Mouse (Mus musculus) cerebellum, postnatal 36 days (tissue): Measurements from ENCODE around the gene Afm.
A peak's percentile ranks its signal among the peaks of the same experiment; 100 is the strongest.

Source experiments
- DNase-seq, 2 experiments: peaks; one replicate each; pipeline ENCODE4 v3.0.0; 2021 to 2022; ENCODE audit warnings: mixed read lengths in 2 of 2

The Afm gene

DNA sequence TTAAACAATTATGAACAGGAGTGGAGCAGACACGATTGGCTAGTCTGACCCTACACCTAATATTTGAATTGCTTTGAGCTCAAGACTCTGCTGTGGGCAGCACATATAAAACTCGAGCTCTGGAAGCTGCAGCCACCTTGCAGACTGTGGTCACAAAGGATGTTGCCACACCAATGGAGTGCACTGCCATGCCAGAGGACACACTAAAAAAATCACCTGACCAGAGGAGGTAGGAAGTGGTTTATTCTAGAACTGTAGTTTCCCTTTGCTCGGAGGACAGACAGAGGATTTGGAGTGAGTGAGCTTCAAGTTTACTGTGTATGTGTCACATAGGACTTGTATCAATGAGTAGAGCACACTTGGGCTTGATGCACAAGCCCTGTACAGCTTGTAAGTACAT, 37.3 kb downstream of the Afm start:
- DNase-seq: no peak

GRCm38 (mm10) chr5:90560743-90561142, 42.0 kb downstream of the Afm start, which contains the start of gene 5830473C10Rik:
Gene 5830473C10Rik (plus strand): TSS chr5:90561107.
- DNase-seq: no peak

DNA sequence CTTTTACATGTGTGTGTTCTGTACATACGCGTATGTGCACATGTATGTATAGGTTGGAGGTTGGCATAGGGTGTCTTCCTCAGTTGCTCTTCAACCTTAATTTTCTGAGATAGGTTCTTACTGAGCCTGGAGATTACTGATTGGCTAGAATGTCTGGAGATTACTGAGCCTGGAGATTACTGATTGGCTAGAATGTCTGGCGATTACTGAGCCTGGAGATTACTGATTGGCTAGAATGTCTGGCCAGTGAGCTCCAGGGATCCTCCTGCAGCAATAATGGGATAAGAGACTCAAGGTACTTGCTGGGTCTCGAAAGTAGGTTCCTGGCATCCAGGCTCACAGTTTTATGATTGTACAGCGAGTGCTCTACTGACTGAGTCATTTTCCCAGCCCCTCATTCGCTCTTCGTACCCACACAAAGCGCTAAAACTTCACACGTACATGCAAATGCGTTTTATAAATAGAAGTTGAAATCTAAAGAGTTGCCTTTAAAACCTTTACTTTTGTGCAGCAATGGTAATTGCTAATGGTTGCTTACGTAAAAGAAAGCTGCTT, 43.1 kb downstream of the Afm start:
- no peak for DNase-seq

- DNase-seq: no peak
Observed at GRCm38 (mm10) chr5:90562880-90563279, 44.1 kb downstream of the Afm start.

GRCm38 (mm10) chr5:90564161-90564560, 45.4 kb downstream of the Afm start:
- DNase-seq: no peak

- DNase-seq: no peak
Observed at GRCm38 (mm10) chr5:90565205-90565604, 46.5 kb downstream of the Afm start.

- DNase-seq: no peak
Observed at GRCm38 (mm10) chr5:90567788-90568187, 49.1 kb downstream of the Afm start.

- DNase-seq: no peak
Observed at GRCm38 (mm10) chr5:90568338-90568737, 49.6 kb downstream of the Afm start.

DNA sequence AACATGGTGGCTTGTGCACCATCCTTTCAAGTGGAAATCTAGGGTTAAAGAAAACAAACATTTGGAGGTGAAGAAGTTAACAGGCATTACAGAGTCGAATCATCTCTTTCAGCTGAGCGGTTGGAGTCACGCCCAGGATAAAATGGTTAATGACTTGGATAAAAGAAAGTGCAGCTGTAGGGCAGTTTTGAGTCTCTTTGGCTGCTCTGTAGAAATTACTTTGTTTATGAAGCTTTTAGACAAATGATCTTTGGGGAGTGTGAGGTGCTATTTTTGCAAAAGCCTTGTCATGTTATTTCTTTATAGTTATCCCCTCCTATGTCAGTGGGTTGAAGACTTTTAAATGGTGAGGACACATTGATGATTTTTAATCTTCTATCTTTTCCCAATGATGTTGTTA, 52.5 kb downstream of the Afm start:
- DNase-seq: no peak

DNA sequence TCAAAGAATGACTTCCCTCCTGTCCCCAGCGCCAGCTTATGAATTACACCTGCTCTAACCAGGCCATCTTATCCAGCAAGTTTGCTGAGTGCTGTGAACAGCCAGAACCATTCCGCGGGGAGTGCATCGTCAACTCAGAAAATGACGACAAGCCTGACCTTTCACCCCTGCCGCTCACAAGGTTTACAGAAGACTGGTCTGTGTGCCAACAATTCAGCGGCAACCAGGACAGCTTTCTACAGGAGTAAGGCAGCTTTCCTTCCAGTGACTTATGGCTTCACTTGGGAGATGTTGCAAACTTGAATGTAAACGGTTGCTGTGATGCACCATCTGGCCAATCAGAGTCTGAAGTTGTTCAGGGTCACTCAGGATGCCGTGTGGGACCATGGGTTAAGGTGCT, 59.0 kb downstream of the Afm start:
- no peak for DNase-seq

DNA sequence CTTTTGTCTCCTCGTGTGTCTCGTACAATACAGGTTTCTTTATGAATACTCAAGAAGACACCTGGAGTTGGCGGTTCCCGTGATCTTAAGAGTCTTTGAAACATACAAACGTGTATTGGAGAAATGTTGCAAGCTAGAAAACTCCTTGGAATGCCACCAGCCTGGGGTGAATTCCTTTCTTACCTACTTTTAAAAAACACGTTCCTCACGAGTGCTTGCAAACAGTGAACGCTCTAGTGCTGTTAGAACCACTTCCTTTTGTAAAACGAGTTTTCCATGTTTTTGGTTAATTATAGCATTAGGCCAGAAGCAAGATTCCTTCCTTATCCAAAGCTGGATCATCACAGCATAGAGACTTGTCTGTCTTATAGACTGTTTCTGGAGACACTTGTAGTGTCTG, 60.8 kb downstream of the Afm start:
- DNase-seq: no peak

DNA sequence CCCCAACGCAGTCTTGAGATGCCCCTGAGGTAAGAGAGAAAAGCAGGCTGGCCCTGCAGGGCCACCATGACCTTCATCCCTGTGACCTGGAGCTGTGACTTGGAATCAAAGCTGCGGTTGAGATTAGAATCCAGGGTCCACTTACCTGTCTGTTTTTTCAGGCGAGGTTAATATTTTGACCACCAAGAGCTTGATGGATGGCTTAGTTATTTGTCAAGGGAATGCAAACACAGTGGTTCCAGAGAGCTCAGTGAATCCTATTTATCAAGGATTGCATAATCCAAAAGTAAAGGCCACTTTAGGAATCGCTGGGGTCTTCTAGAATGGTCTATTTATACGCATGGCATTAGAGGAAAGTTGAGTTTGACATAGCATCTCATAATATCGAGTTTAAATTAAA, 63.4 kb downstream of the Afm start:
- no peak for DNase-seq

DNA sequence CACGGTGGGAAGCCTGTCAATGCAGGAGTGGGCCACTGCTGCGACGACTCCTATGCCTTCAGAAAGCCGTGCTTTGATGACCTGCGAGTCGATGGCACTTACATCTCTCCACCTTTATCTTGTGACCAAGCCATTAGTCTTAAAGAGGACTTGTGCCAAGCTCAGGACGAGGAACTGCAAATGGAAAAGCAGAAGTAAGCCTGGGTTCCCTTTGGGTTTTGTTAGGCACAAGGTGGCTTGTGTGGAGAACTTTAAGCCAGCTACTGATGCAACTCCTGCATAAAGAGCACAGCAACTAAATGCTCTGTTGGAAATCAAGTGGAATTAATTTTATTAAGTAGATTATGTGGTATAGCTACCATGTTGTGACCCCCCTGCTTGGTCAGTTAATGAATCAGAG, 66.1 kb downstream of the Afm start:
- DNase-seq: no peak

GRCm38 (mm10) chr5:90586511-90586910, 67.8 kb downstream of the Afm start:
- DNase-seq: no peak

- DNase-seq: no peak
Observed at GRCm38 (mm10) chr5:90588104-90588503, 69.4 kb downstream of the Afm start.

GRCm38 (mm10) chr5:90588708-90589595, 70.2 kb downstream of the Afm start:
- DNase-seq: peak; percentile 56 to 73

GRCm38 (mm10) chr5:90590676-90591075, 71.9 kb downstream of the Afm start:
- DNase-seq: no peak

DNA sequence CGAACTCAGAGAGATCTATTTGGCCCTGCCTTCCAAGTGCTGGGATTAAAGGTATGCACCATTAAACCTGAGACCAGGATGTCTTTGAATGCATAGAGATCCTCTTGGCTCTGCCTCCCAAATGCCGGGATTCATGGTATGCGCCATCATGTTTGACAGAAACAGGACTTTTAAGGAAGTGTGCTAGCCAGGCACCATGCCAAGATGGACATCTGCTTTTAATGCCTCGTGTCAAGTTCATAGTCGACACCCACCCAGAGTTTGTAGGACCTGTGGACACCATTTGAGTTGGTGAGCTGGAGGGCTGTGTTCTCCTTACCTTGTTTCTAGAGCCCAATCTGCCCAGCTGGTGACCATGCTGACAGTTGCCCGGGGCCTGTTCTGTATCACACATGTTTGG, 73.2 kb downstream of the Afm start:
- no peak for DNase-seq

DNA sequence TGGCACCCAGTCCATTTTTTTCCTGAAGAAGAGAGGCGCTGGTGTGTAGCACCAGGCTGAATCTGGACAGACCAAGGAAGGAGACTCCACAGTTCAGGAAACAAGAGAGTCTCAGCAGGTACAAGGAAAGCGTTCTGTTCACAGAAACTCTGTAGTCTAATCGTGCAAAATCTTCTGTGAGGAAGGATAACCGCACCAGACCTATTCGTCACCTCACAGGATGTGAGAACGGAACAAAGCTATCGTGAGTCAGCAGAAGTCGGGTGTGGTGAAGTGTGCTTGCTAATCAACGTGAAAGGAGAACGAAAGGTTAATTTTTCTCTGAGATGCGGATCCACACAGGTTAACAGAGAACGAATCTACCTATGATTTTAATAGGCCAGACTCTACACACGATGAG, 76.2 kb downstream of the Afm start:
- DNase-seq: no peak

DNA sequence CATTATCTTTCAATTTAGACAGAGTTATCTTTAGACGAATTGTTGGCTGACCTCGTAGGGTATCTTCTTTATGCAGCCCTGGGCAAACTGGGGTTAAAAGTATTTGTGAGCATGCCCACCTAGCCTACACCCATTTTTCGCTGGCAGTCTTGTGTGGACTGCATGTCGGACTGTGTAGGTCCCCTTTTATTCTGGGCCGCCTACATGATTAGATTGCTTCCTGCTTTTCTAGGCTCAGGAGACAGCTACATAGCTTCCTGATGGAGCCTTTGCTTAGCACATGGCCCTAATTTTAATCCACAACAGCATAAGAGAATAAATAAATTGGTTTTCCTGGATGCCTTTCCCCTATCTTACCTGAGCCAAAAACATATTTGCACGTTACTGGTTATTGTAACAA, 77.4 kb downstream of the Afm start:
- no peak for DNase-seq

GRCm38 (mm10) chr5:90601469-90601868, 82.7 kb downstream of the Afm start:
- peak; percentile 15 to 37 for DNase-seq
